Mouse (Mus musculus) liver, postnatal 0 days (tissue): ENCODE results near the gene Ezr. TPM values are rescaled to one million over a fixed set of nuclear protein-coding genes. Genes with fewer than 3 reads are reported as not detected.
A peak's percentile ranks its signal among the peaks of the same experiment; 100 is the strongest.
"Not testable (repeated sequence)": the region's sequence is repeated elsewhere in the genome, so short reads cannot be mapped to it uniquely, and the experiment has no call there.

Experiments used
- ATAC-seq: fragments of 200-750 bp; cut with Nextera tagmentation; 2 replicates; pipeline ENCODE4 v1.8.0; 2017; ENCODE audit warnings: mild to moderate bottlenecking, moderate library complexity
- DNase-seq: peaks from one replicate; pipeline ENCODE4 v3.0.0-alpha.2; 2016
- H3K27ac ChIP-seq: fragments of 300-500 bp; sonication (generic); 2 replicates; pipeline ENCODE4 v1.5.1; 2014; ENCODE audit warnings: antibody characterized with exemption, moderate library complexity, mild to moderate bottlenecking, low read depth
- H3K27me3 ChIP-seq: fragments of 300-500 bp; sonication (generic); 2 replicates; pipeline ENCODE4 v1.6.1; 2014; ENCODE audit warnings: low read length, control low read depth, mixed read lengths; ENCODE audit not compliant: insufficient read depth
- H3K36me3 ChIP-seq: fragments of 300-500 bp; sonication (generic); replicated peaks from 2 replicates; pipeline ENCODE4 v1.6.1; 2014; ENCODE audit warnings: mild to moderate bottlenecking, control low read depth, low read length, moderate library complexity, mixed read lengths; ENCODE audit not compliant: insufficient read depth
- H3K4me1 ChIP-seq: fragments of 300-500 bp; sonication (generic); 2 replicates; pipeline ENCODE4 v1.6.1; 2014; ENCODE audit warnings: antibody characterized with exemption, mild to moderate bottlenecking, control low read depth; ENCODE audit not compliant: insufficient read depth
- H3K4me2 ChIP-seq: fragments of 300-500 bp; sonication (generic); 2 replicates; pipeline ENCODE4 v1.6.1; 2014; ENCODE audit warnings: low read depth, mild to moderate bottlenecking, low read length, moderate library complexity, mixed read lengths
- H3K4me3 ChIP-seq: fragments of 300-500 bp; sonication (generic); 2 replicates; pipeline ENCODE4 v1.5.1; 2014; ENCODE audit warnings: low read depth, low read length
- H3K9ac ChIP-seq: fragments of 300-500 bp; sonication (generic); replicated peaks from 2 replicates; pipeline ENCODE4 v1.6.1; 2014; ENCODE audit warnings: mild to moderate bottlenecking, moderate library complexity
- H3K9me3 ChIP-seq: fragments of 300-500 bp; sonication (generic); 2 replicates; pipeline ENCODE4 v1.6.1; 2016; ENCODE audit warnings: mild to moderate bottlenecking, control low read depth, low read length, mixed read lengths
- CTCF ChIP-seq: sonication (generic); IDR thresholded peaks from 2 replicates; pipeline ENCODE4 v1.5.1; 2016; ENCODE audit warnings: antibody characterized with exemption, low read depth
- WGBS: fragments of 180-500 bp; shearing (Covaris S2); extraction: QIAGEN DNeasy Blood & Tissue Kit; methylation state at CpG from one replicate; pipeline ENCODE4 v1.1.7; 2014; ENCODE audit not compliant: insufficient replicate concordance; 5-methylcytosine and 5-hydroxymethylcytosine counted together
- polyA plus RNA-seq: library from polyadenylated mRNA; unstranded; fragments of >200 nt; fragmentation: Nextera tagmentation; extraction: Ambion mirVana; gene quantifications from 2 replicates; pipeline ENCODE4 v1.2.1, GENCODE M21; 2015

The Ezr gene
- polyA plus RNA-seq, 1 experiment from 2014 or later: 34.8 TPM

DNA sequence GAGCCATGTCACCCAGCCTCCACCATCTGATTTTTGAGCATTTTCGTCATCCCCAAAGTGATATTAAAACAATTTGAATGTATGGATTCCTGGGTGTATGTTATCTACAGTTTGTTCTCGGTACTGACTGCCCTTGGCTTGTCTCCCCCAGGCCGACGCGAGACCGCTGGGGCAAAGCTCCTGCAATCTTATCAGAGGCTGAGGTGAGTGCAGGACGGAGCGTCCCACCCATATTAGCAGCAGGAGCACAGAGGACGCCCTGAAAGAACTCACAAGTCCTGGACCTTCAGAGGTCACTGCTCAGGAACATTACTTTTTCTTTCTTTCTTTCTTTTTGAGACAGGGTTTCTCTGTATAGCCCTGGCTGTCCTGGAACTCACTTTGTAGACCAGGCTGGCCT, 83.1 kb downstream of the Ezr start:
- H3K4me1 ChIP-seq, H3K4me2 ChIP-seq, H3K4me3 ChIP-seq, H3K36me3 ChIP-seq, DNase-seq, ATAC-seq, H3K27me3 ChIP-seq, H3K9ac ChIP-seq, H3K27ac ChIP-seq, H3K9me3 ChIP-seq: not testable (repeated sequence)
- 69% methylated on average over 8 of the region's 9 CpGs for WGBS

DNA sequence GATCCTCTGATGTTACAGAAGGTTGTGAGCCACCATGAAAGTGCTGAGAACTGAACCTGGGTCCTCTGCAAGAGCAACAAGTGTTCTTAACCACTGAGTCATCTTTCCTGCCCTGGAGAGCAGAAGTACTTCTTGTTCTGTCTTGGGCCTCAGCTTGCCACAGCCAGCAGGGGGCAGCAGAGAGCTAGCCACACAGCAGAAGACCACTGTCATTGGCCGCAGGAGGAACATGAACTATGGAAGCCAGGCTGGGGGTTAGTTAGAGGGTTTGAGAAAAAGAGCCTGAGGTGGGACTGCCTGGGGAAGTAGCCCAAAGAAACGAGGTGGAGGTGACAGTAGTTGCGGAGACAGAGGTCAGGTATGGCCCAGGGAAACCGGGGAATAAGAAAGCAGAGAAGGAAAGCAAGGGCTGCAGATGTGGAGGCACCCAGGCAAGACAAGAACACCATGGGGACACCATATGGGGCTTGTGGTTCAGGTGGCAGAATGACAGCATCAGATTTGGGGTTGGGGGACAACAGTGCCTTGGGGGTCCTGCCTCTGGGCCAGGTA, 85.3 kb downstream of the Ezr start:
- H3K4me1 ChIP-seq, H3K27ac ChIP-seq, H3K36me3 ChIP-seq, H3K4me3 ChIP-seq, H3K9ac ChIP-seq, DNase-seq, H3K9me3 ChIP-seq, H3K4me2 ChIP-seq, H3K27me3 ChIP-seq: not testable (repeated sequence)
- WGBS: 44% methylated on average over 1 of the region's 4 CpGs
- TF ChIP-seq CTCF: peak; percentile 65
- peak; percentile 57 for ATAC-seq

DNA sequence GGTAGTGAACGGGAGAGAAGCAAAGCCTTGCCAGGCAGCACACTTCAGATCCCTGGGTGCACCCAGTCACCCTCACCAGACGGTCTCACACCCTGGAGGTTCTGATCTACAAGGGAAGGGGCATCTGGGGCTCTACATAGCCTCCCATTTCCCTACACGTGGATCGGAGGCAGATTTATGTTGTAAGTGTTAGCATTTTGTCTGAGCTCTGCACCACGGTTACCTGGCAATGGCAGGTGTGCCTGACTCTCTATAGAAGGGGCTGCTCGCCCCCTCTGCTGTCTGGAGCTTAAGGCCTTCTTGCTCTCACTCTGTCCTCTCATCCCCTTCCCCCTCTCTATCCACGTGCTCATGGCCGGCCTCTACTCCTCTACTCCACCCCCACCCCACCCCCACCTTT, 86.1 kb downstream of the Ezr start:
- not testable (repeated sequence) for H3K4me2 ChIP-seq, H3K27me3 ChIP-seq, H3K36me3 ChIP-seq, ATAC-seq, DNase-seq, H3K27ac ChIP-seq, H3K9ac ChIP-seq, H3K9me3 ChIP-seq, H3K4me3 ChIP-seq, H3K4me1 ChIP-seq
- WGBS: 53% methylated on average over 7 of the region's 8 CpGs

DNA sequence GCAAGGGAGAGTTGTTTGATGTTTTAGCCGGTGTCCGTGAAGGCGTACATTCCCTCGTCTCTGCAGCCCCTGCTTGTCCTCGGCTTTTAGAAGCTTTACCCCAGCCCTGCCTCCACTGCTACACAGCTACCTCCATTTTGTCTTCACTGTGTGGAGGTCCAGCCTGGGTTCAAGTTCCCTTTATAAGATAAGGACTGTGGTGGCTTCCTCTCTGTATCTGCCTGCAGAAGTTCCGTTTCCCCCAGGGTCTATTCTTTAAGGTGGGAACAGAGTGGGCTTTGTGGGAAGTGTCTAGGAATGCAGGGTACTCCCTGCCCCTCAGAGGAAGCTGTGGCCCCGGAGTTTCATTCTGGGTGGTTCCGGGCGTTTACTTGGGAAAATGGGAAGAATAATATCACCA, 86.9 kb downstream of the Ezr start:
- WGBS: 57% methylated on average over 9 of the region's 9 CpGs
- H3K27ac ChIP-seq, H3K27me3 ChIP-seq: not testable (repeated sequence)

GRCm38 (mm10) chr17:6691596-6691995, 91.0 kb downstream of the Ezr start:
- not testable (repeated sequence) for ATAC-seq, H3K4me3 ChIP-seq, H3K4me1 ChIP-seq, H3K27ac ChIP-seq, H3K4me2 ChIP-seq, H3K9me3 ChIP-seq, H3K36me3 ChIP-seq, H3K9ac ChIP-seq, H3K27me3 ChIP-seq
- 6% methylated on average over 2 of the region's 2 CpGs for WGBS
- peak; percentile 83 for TF ChIP-seq CTCF
- peak; percentile 37 for DNase-seq

More for the DNA sequence above, 86.9 kb downstream of the Ezr start:
- not testable (repeated sequence) for ATAC-seq, DNase-seq, H3K4me1 ChIP-seq, H3K9ac ChIP-seq, H3K4me3 ChIP-seq, H3K4me2 ChIP-seq, H3K36me3 ChIP-seq, H3K9me3 ChIP-seq

DNA sequence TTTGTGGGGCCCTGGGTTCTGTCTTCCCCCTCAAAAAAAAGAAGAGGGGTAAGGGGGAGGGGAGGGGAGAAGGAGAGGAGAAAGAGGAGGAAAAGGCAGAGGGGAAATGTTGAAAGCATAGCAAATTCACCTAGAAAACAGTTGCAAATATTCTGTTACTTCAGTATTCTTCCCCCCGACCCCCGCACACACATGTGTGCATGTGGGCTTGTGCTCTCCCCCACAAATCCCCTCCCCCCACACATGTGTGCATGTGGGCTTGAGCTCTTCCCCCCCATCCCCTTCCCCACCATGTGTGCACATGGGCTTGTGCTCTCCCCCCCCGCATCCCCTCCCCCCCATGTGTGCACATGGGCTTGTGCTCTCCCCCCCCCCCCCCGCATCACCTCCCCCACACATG, 93.2 kb downstream of the Ezr start:
- not testable (repeated sequence) for H3K9me3 ChIP-seq, H3K4me1 ChIP-seq, H3K27ac ChIP-seq, H3K9ac ChIP-seq, H3K4me2 ChIP-seq, ATAC-seq, H3K4me3 ChIP-seq, H3K36me3 ChIP-seq, H3K27me3 ChIP-seq, DNase-seq
- WGBS: 88% methylated on average over 2 of the region's 4 CpGs

Other genes with a start within 250 kb of the Ezr start
- 6.7 and 7.0 TPM in 2 replicates for gene Dynlt1c, start 181.1 kb downstream of the Ezr start, polyA plus RNA-seq
- gene Dynlt1f, start 126.9 kb downstream of the Ezr start, polyA plus RNA-seq: 52.8 and 54.5 TPM in 2 replicates
- 0.18 and 0.21 TPM in 2 replicates for gene Sytl3, start 123.7 kb downstream of the Ezr start, polyA plus RNA-seq
- 13.2 and 14.5 TPM in 2 replicates for gene Rsph3b, start 165.9 kb upstream of the Ezr start, polyA plus RNA-seq
- gene Tagap1, start 178.4 kb upstream of the Ezr start, polyA plus RNA-seq: 9.2 and 9.6 TPM in 2 replicates
- gene Rnaset2b, start 187.8 kb upstream of the Ezr start, polyA plus RNA-seq: 161 and 182 TPM in 2 replicates
- 0.06 TPM in 1 of 2 replicates, not detected in the other for gene Gm49721, start 196.1 kb upstream of the Ezr start, polyA plus RNA-seq
- 0.17 and 0.39 TPM in 2 replicates for gene Gm1604a, start 242.8 kb upstream of the Ezr start, polyA plus RNA-seq